Mouse (Mus musculus): ENCODE measurements around the gene Itih4.

- TF ChIP-seq POLR2A (IDR thresholded peaks at IDR 0.05; ENCODE audit: insufficient read depth, low read depth, low read length) (no peak), CTCF (IDR thresholded peaks at IDR 0.05) (peak; percentile 56), EP300 (IDR thresholded peaks at IDR 0.05; ENCODE audit: insufficient read depth, low read depth, low read length) (no peak)
These were observed 2.0 kb downstream of the Itih4 start for GRCm38 (mm10) chr14:30888271-30888732.

Data from heart, adult 2 months (tissue).